Mouse (Mus musculus): ENCODE results near the gene Gm44502.
A peak's percentile ranks its signal among the peaks of the same experiment; 100 is the strongest.
"Not testable (repeated sequence)": the region's sequence is repeated elsewhere in the genome, so short reads cannot be mapped to it uniquely, and the experiment has no call there.

Gene Gm44502

DNA sequence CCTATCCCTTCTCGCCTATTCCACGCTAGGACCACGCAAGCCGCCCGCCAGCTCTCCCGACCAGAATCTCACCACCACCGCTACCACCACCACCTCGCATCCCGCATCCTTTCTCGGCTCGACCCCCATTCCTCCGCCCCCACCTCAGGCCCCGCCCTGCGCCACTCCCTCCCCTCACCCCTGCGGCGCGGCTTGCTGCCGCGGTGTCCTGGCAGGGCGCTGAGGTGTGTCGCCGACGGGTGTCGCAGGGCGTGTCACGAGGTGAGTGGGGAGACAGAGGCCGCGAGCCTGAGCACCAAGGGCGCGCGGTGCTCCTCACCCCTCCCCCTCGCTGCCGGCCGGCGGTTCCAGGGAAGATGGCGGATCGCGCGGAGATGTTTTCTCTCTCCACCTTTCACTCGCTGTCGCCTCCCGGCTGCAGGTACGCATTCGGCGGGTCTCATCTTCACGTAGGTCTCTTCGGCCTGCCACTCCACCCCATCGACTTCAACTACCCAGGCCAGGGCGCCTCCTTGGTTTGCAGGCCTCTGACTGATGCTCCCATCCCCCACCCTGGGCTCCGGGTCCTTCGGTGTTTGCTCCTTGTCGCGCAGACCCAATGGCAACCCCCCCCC lies 24.5 kb upstream of the Gm44502 start, which contains the start of gene Mapk8ip2:
Gene Mapk8ip2 (plus strand): TSS at position 49 of the 614 bp plus-strand sequence.
- DNase-seq (ENCODE audit: low spot score in 2 of 2), result peak; percentile 64 to 65

DNA sequence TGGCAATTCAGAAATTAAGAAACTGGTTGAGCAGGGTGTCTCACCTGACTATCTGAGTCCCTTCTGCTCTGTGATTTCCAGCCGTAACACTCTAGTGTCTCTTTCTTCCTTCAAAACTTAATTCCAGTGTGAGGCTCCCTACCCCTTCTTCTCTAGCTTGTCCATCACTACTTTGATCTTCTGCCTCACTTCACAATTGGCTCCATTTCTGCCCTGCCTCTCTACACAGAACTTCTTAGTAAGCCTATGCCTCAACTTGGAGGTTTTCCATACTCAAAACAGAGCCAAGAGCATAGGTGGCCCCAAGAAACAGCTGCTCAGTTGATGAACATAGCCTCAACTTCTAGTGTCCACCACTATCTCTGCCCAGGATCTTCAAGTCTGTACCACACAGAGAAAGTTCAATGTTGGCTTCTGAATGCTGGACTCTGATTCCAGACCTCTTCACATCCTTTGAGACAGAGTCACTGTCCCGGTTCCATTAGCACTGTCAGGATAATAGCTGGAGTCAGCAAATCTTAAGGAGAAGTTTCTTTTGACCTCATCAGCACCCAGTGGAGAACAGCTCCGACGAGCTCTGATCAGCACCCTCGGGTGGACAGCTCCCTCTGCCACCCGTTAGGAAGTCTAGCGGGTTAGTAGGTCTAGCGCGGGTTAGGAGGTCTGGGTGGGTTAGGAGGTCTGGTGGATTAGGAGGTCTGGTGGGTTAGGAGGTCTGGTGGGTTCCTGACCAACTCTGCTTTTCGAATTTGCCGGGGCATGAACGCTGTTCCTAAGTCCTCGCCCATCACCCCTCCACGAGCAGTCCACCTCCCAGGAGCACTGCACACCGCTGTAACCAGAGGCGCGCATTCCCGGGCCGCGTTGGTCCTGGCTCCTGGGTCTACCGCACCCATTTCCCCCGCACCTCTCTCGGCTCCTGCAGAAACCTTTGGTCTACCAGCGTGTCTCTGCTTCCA lies 23.7 kb upstream of the Gm44502 start:
- DNase-seq (ENCODE audit: low spot score in 2 of 2), result peak in 1 of 2 experiments; percentile 57

DNA sequence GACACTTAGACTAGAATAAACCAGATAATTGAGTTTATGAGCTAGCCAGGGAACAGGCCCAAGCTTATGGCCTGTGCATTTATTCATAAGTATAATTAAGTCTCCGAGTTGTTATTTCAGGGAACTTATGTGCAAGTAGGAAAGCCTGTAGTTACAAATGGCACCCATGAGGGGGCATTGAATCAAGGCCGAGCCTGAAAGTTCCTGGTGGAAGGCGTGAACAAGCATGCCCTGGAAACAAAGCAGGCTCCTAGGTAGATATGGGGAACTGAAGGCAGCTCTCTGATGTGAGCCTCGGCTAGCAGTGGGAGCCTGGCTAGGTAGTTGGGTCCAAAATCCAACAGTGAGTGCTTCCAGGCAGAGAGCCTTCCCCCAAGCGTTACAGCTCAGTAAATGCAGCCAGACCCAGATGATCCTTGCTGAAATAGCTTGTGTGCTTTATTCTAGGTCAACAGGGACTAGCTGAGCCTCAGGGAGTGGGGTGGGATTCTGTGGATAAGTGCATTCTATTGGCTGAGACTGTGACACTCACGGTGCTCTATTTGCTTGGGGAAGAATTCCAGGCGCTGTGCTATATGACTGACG lies 13.1 kb upstream of the Gm44502 start:
- DNase-seq (ENCODE audit: low spot score in 2 of 2), result no peak

DNA sequence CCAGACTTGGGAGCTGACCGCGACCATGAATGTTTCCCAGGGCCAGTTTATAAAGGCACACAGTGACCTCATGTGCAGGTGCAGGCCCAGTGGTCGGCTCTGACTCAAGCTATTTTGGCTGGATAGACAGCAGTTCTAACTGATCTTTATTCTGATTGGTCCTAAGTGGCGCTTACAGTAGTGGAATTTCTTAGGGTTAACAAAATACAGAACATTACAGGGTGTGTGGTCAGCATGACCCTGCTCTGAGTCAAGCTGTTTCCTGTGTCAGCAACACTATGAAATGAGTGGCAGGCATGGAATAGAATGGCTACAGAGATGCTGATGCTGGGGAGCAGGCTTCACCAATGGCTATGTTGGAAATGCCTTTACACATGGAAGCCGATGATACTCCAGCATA lies 6.4 kb upstream of the Gm44502 start:
- DNase-seq (ENCODE audit: low spot score in 2 of 2), result no peak

DNA sequence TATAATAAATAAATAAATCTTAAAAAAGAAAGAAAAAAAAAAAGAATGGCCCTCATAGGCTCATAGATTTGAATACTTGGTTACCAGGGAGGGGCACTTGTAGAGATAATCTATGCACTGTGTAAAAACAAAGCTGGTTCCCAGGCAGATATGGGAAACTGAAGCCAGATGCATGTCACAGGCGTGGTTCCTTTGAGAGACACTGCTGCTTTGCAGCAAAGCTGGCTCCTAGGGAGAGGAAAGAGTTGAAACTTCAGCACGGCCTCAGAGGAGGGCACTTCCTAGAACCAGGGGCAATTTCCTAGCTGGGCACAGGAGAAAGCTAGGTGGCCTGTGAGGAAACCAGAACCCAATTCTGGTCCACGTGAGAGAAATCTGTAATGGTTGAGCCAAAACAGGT lies 4.6 kb upstream of the Gm44502 start:
- no peak for DNase-seq (ENCODE audit: low spot score in 2 of 2)

DNA sequence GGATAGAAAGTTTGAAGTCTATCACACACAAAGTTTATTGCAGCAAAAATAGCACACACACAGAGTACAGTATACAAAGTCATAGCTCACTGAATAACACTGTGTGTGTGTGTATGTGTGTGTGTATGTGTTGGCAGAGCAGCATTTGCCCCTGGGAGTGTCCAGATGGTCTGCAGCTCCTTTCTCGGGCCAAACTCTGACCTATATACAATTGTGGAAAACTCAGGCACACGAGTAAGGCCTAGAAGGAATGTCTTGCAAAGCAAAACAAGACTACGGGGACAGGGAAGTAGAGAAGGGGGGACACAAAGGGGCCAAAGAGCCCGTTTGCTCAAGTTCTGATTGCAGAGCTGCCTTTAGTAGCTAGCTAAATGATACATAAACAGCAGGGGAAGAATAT lies 3.5 kb upstream of the Gm44502 start:
- DNase-seq (ENCODE audit: low spot score in 2 of 2), result no peak

DNA sequence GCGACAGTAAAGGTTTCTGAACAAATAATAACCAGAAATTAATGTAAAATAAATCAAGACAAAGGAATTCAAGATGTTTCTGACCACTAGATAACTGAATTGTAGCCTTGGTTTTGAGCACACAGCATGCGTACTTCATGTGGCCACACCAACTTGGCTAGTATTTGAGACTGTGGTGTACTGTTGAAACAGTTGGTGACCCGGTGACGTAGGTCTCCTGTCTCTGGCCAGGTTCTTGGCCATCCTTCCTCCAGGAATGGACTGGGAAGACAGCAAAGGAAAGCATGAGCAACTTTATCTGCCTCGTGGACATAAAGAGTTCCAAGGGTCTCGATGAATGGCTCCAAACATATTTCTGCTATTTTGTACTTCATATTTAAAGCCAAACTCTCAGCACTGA lies 2.3 kb upstream of the Gm44502 start:
- no peak for DNase-seq (ENCODE audit: low spot score in 2 of 2)

DNA sequence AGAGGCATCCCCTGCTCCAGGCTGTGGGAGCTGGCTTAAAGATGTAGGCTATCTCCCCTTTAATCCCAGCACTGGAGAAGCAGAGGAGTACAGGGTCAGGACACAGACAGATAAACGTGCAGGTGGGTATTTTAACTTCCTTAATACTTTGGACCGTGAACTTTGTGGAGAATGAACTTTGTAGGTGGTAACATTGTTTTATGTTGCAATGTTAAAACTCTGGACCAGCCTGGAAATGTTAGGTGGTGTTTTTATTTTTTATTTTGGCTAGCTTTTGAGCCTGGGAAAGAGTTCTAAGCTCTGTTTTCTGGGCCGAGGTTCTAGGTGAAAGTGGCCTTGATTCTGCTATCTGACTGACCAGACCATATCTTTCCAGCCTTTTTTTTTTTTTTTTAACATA lies 1.8 kb upstream of the Gm44502 start:
- DNase-seq (ENCODE audit: low spot score in 2 of 2), result no peak

DNA sequence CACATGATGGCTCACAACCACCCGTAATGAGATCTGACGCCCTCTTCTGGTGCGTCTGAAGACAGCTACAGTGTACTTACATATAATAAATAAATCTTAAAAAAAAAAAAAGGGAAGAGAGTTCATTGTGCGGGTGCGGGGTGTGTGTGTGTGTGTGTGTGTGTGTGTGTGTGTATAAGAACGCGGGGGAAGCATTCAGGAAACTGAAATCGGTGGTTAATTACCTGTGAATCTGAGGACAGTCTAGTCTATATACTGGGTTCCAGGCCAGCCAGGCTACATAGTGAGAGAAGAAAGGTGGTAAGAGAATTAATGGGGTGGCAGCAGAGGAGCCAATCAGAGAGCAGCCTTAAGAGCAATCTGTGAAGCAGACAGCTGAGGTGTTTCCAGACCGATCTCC lies 1.3 kb upstream of the Gm44502 start:
- DNase-seq (ENCODE audit: low spot score in 2 of 2), result not testable (repeated sequence)

DNA sequence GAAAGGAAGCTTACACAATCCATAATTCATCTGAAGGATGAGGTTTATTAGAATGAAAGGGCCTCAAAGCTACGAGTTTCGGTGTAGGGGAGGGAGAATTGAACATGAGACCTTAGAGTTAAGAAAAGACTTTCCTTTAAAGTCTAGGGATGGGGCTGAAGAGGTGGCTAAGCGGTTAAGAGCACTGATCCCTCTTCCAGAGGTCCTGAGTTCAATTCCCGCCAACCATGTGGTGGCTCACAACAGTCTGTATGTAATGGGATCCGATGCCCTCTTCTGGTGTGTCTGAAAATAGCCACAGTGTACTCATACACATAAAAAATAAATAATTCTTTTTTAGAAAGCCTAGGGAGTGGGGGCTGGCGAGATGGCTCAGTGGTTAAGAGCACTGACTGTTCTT lies 845 bp upstream of the Gm44502 start:
- DNase-seq (ENCODE audit: low spot score in 2 of 2), result no peak

DNA sequence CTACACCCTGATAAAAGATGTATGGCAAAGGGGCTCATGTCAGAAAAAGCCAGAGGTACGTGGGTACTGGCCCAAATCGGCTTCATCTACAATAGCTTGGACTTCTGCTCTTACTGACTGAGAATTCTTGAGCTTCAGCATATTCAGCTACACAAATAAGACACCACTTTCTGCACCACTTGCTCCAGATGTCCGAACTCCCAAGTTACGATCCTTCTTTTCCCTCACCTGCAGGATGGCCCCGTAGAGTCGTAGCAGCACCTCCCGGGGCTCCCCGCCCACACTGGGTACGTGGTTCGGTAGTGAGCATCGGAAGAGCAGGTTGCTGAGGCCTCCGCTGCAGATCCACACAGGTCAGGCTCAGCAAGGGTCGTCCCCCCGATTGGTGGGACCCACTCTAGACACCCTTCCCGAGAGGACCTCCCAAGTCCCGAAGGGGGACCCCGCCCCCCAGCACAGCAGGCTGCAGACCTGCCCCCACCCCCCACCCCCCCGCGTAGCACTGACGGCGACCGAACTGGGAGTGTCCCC lies 610 bp downstream of the Gm44502 start:
- DNase-seq (ENCODE audit: low spot score in 2 of 2), result no peak

DNA sequence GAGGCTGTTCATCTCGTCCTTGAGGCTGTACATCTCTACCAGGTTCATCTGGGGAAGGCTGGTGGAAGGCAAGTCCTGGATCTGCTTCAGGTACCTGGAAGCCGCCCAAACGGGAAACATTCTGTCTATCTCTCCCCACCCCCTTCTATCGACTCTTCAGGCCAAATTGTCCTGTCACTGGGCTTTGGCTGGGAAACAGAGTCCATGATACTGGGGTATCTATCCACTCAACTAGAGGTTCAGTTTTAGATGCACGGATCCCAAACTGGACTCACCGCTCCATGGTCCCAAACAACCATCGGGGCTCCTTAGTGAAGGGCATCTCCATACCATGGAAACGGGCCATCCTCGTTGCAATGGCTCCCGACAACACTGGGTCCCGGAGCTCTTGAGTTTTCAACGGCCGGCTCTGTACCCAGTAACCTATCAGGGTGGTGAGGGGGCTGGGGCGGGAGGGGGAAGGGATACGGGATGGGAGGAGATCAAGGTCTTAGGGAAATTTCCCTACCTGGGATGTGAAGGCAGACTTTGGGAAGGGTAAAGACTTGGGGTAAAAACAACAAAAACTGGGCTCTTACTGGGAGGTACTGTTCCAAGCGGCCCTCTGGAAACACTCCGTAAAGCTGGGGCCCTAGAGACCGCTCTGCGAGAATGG lies 1.2 kb downstream of the Gm44502 start:
- no peak for DNase-seq (ENCODE audit: low spot score in 2 of 2)

DNA sequence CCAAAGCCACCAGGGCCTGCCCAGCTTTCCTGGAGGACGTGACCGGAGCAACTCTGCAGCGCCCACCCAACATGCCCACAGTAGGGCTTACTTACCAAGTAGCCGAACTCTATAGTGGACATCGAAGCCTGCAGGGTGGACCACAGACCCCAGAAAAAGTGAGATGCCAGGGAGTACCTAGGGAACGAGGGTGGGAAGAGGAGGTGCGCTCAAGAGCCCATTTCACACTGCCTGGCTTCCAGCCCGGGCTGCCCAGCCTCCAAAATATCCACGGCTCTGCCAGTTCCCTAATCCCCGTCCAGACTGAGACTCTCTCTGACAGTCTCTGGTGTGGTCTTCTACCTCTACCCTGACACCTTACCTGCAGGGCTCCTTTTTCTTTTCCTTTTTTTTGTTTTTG lies 2.8 kb downstream of the Gm44502 start:
- DNase-seq (ENCODE audit: low spot score in 2 of 2), result no peak

DNA sequence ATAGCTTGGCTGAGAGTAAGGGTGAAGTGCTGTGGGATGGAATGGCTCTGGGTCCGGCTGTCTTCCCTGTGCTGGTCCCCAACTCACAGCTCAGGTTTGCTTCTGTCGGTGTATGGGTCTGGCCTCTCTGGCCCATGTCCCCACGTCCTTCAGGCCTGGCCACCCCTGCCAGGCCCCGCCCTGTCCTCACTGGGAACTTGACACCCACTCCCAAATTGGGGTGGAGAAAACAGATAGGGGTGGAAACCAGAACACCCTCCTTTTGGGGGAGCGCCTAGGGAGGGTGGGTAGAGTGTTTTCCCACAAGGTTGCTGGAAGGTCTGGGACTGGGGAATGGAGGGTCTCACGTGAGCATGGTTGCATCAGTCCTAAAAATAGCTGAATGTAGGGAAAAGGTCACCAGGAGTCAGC lies 3.8 kb downstream of the Gm44502 start, which contains the start of gene Cpt1b:
Gene Cpt1b (minus strand): TSS at position 153 of the 411 bp plus-strand sequence.
- DNase-seq (ENCODE audit: low spot score in 2 of 2), result no peak

DNA sequence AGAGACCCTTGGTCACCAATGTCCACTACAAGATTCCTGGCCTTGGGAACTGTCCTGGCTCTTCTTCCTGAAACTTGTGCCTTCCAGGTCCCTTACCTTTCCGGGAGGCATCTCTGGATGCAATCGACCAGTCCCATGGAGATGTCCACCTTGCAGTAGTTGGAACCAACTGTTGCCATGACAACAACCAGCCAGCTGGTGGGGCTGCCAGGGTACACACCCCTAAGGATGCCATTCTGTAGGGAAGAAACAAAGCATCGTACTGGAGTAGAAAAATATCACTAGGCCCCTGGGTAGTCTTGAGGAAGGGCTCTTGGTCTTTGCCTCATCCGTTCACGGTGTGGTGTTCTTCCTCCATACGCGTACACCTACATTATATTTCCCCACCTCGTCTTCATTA lies 4.9 kb downstream of the Gm44502 start:
- no peak for DNase-seq (ENCODE audit: low spot score in 2 of 2)

DNA sequence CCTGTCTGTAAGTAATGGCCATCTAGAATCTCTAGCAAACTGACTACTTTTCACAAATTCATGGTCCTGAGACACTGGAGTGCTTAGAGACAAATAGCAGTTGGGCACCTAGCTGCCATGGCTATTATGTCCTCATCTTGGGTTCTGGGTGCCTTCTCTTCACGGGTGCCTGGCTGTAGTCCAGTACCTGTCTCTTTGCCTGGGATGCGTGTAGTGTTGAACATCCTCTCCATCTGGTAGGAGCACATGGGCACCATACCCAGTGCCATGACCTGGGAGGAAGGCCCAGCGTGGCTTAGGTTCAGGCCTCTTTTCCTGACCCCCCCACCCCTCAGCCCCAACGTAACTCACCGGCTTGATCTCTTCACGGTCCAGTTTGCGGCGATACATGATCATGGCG lies 7.6 kb downstream of the Gm44502 start:
- DNase-seq (ENCODE audit: low spot score in 2 of 2), result no peak

DNA sequence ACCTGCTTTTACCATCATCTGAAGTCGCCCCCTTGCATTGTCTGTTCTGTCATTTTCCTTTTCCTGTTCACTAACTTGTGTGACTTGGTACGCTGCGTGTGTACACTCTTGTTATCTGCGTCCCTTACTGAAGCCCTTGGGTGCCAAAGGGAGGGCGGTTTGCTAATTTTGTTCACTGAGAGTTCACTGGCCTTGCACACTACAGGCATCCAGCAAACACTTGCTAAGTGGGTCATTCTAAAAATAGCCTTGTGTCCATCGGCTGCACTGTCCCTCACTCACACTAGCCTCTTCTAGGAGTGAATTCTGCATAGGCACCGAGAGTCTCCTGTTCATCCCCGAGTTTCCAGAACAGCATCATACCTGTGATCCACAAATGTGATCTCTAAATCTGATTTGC lies 14.2 kb downstream of the Gm44502 start:
- no peak for DNase-seq (ENCODE audit: low spot score in 2 of 2)

DNA sequence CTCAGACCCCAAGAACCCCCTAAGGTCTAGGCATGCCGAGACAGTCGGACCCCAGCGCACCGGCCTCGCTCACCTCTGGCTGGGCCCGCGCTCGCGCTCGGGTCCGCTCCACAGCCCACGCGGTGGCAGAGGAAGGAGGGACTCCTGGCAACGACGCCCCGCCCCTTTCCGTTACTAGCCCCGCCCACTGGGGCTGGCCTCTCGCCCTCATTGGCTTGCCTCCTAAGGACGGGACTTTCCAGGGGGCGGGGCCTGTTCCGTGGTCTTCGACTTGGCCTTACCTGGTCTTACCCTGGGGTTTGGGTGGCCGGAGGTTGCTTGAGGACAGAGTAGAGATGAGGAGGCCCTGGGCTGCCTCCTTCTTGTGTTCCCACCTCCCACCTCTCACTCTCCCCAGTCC lies 19.4 kb downstream of the Gm44502 start, which contains the start of gene Syce3:
Gene Syce3 (minus strand): TSS at position 386 of the 400 bp plus-strand sequence.
- DNase-seq (ENCODE audit: low spot score in 2 of 2), result no peak

DNA sequence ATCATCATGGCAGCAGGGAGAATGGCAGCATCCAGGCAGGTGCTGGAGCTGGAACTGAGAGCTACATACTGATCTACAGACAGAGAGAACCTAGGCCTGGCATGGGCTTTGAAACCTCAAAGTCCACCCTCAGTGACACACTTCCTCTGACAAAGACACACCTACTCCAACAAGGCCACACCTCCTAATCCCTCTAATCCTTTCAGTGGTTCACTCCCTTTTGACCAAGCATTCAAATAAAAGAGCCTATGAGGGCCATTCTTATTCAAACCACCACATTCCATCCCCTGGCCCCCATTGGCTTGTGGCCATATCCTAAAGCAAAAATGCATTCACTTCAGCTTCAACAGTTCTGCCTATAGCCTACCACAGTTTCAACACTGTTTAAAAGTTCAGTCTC lies 22.8 kb downstream of the Gm44502 start:
- DNase-seq (ENCODE audit: low spot score in 2 of 2), result no peak

DNA sequence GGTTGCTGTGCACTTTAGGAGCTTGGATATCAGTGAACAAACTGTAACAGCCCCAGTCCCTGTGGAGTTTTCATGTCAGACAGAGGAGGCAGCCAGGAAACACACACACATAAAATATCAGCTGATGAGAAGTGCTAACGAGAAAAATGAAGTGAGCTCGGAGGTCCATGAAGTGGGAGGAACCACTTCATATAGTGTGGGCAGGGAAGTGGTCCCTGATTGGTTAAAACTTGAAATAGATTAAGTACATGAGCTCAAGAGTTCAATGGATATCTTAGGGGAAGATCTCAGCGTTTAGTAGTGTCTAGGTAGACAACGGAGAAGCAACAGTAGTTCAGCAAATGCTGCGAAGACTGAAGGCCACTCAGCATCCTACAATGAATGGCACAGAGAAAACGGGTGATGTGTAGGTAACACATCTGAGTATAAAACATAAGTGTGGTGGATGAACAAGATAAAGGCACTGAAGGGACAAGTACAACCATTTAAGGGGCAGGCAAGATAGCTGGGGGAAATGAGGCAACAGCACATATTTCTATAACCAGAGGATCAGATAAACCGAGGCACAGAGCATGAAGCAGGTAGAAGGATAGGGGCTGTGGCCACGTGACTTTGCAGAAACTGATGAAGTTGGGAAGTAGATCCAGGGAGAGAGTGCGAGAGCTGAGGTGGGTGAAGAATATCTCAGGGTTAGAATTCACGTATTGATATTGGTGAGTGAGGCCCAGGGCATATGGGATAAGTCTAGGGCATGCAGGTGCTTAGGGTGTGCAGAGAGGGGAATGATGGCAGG lies 24.5 kb downstream of the Gm44502 start:
- no peak for DNase-seq (ENCODE audit: low spot score in 2 of 2)

DNA sequence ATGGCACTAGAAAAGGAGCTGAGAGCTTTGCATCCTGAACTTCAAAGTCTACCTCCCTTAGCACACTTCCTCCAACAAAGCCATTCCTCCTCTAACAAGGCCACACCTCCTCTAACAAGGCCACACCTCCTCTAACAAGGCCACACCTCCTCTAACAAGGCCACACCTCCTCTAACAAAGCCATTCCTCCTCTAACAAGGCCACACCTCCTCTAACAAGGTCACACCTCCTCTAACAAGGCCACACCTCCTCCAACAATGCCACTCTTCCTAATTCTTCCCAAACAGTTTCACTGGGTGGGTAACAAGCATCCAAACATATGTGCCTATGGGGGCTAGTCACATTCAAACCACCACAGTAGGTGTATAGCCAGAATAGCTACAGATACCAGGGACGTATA lies 27.0 kb downstream of the Gm44502 start:
- DNase-seq (ENCODE audit: low spot score in 2 of 2), result no peak

All from right cerebral cortex, adult 2 months (tissue).